Mouse (Mus musculus) frontal cortex, postnatal 10 days (tissue): Measurements from ENCODE around the gene Grk5.
"Not testable (repeated sequence)": the region's sequence is repeated elsewhere in the genome, so short reads cannot be mapped to it uniquely, and the experiment has no call there.

Source experiments
- DNase-seq, 2 experiments: peaks; one replicate each; pipeline ENCODE4 v3.0.0; 2022; ENCODE audit warnings: low spot score in 2 of 2, mixed read lengths in 1 of 2

The Grk5 gene

GRCm38 (mm10) chr19:60910304-60910703, 20.8 kb downstream of the Grk5 start:
- DNase-seq = no peak

GRCm38 (mm10) chr19:60911653-60912052, 22.1 kb downstream of the Grk5 start:
- DNase-seq = no peak

GRCm38 (mm10) chr19:60915236-60915635, 25.7 kb downstream of the Grk5 start:
- no peak for DNase-seq

GRCm38 (mm10) chr19:60915862-60916261, 26.3 kb downstream of the Grk5 start:
- DNase-seq = no peak

- DNase-seq = no peak
These were observed 27.5 kb downstream of the Grk5 start for GRCm38 (mm10) chr19:60916869-60917570.

GRCm38 (mm10) chr19:60924534-60924933, 35.0 kb downstream of the Grk5 start:
- not testable (repeated sequence) for DNase-seq

DNA sequence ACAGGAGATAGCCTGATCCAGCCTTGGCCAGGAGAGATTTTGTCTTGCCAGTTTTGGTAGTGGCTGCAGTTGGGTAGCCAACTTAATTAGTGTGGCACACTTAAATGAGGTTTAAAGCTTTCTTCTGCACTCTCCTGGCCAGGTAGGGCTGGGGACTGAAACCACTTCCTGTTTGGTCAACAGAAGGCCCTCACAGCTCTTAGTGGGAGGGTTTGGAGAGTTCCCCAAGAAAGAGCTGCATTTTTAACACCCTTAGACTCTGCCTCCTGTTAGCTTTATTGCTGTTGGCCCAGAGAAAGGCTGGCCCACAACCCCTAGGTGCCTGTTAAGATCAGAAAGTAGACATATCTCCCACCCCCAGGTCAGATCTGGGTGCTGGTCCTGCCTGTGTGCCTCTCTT, 45.5 kb downstream of the Grk5 start:
- no peak for DNase-seq

DNA sequence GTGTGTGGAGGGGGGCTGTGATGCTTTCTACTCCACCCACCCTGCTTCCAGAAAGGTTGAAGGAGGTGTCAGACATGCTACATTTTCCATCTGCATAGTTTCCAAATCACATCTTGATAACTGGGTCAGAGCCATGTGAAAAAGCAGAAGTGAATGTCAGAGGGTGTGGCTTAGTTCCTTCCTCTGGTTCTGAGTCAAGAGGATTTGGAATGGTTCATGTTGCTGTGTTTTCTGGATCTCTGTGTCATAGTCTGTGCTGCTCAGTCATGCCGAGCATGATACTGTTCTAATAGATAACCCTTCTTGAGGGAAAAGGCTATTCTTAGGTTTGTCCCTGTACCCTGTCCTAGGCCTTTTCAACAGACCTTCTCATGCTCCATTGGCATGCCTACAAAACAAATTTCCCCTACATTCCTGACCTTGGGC, 50.4 kb downstream of the Grk5 start:
- DNase-seq = no peak

GRCm38 (mm10) chr19:60940866-60941265, 51.3 kb downstream of the Grk5 start:
- no peak for DNase-seq

GRCm38 (mm10) chr19:60945801-60946311, 56.3 kb downstream of the Grk5 start:
- DNase-seq = no peak

GRCm38 (mm10) chr19:60946656-60947055, 57.1 kb downstream of the Grk5 start:
- DNase-seq = no peak

GRCm38 (mm10) chr19:60948996-60949395, 59.4 kb downstream of the Grk5 start:
- no peak for DNase-seq

- no peak for DNase-seq
These were observed 60.7 kb downstream of the Grk5 start for GRCm38 (mm10) chr19:60950056-60950869.

DNA sequence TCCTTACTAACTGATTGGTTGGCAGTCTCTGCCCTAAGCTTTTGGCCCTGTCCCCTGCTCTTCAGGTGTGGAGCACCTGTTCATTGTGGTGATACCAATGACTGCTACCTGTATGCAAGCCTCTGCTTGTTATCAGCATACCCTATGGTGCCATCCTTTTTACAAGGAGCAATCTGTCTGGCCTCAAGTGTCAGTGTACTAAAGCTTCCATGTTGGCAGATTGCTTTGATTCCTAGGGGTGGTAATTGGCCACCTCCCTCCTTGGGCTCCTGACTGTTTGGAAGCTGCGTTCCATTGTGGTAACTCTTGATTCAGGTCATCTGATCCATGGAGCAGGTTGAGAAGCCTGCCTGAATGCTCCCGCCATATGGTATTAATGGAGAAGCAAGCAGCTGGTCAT, 65.6 kb downstream of the Grk5 start:
- no peak for DNase-seq

DNA sequence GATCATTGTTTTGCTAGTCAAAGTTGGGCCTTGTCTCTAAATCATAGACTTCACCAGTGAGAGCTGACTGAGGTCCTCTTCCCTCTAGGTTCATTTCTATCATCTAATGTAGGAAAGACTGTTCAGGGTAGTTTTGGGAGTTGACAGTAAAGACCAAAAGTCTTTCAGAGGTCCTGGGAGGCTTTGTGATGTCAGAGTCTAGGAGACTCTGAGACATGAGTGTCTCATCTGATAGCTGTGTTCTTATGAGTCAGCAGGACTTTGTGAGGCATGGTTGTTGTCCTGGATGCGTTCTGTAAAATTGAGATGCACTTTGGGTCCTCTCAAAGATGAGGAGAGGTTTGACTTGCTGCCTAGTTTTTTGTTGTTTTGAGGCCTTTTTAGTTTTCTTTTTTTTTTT, 66.2 kb downstream of the Grk5 start:
- no peak for DNase-seq

DNA sequence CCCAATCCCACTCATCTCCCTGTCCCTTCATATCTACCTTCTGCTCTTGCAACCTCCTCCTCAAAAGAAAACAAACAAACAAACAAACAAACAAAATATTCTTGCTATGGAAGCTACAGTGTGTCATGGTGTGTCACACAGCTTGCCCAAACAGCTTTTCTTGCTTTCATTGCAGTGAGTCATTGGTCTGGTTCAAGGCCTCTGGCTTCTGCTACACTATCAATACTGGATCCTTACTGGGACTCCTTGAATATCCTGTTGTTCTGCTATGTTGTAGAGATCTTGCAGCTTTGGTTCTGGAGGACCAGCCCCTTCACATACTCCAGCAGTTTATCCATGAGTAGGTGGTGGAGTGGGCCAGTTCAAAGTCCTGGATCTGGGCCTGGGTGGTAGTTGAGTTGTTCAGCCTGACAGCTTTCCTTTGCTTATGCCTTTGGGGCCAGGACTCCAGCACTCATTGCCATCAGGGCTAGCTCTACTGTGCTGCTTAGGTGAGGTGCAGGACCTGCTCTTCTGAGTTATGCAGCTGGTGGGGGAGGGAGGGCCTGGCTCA, 66.7 kb downstream of the Grk5 start:
- DNase-seq = no peak

DNA sequence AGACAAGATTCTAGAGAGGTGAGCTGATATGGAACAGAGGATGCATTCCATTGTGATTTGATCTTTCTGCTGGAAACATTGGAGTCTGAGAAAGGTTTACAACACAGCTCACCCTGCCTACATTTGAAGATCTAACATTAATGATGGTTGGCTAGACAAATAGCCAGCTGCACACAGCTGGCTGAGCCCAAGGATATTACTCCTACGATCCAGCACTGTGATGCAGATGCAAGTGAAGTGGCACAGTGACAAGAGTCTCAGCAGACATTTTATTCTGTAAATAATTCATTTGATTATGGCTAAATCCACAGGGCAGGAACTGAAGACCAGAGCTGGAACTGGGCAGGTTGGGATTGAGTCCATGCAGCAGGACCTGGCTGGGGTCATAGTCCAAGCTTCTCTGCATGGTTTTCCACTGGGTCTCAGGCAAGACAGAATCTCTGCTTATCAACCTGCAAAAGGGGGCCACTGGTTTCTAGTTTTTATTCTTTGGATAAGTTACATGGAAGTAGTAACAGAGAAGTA, 70.2 kb downstream of the Grk5 start:
- DNase-seq = no peak

- DNase-seq = no peak
These were observed 73.0 kb downstream of the Grk5 start for GRCm38 (mm10) chr19:60962358-60963061.

DNA sequence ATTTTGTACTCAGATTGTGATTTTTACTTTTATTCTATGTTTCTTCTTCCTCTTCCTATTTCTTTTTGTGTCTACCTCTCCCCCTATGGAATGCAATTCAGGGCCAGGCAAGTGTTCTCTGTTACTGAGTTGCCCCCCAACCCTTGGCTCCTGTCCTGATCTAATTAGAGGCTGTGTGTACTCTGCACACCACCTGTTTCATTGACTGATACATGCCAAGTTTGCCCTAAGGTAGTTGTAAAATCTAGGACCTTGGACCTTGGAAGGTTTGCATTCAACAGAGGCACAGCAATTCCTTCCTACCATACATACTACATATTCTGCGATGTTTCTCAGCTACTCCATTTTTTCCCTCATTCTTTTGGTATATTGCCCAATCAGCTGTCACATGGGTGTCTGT, 78.4 kb downstream of the Grk5 start:
- DNase-seq = no peak

- no peak for DNase-seq
These were observed 80.9 kb downstream of the Grk5 start for GRCm38 (mm10) chr19:60970406-60970805.

- DNase-seq = no peak
These were observed 82.0 kb downstream of the Grk5 start for GRCm38 (mm10) chr19:60971598-60971997.
